Mouse (Mus musculus): Measurements from ENCODE around the gene Ttbk1.

GRCm38 (mm10) chr17:46467830-46468229 is 19.6 kb downstream of the Ttbk1 start:
- TF ChIP-seq POLR2A (IDR thresholded peaks at IDR 0.05; ENCODE audit: insufficient read depth, low read depth, low read length) (no peak), CTCF (IDR thresholded peaks at IDR 0.05) (no peak), EP300 (IDR thresholded peaks at IDR 0.05; ENCODE audit: insufficient read depth, low read depth, low read length) (no peak)

Measured in heart, adult 2 months (tissue).